Mouse (Mus musculus) B cell, adult 2 months (primary cell): Measurements from ENCODE around the gene Rexo4.
A peak's percentile ranks its signal among the peaks of the same experiment; 100 is the strongest.

Source experiments
- DNase-seq, 2 experiments: peaks; one replicate each; pipeline ENCODE4 v3.0.0; 2022

Gene Rexo4

GRCm38 (mm10) chr2:26963923-26964723, at the start of gene Rexo4:
Rexo4 (minus strand) TSS chr2:26964386.
- DNase-seq: peak; percentile 94 to 96

- peak; percentile 91 to 92 for DNase-seq
Observed at GRCm38 (mm10) chr2:27009714-27010244, 45.6 kb upstream of the Rexo4 start, which contains the start of gene Cacfd1. Cacfd1 (plus strand) TSS chr2:27009926.

GRCm38 (mm10) chr2:27007701-27008100, 43.5 kb upstream of the Rexo4 start:
- no peak for DNase-seq

GRCm38 (mm10) chr2:27006255-27006654, 42.1 kb upstream of the Rexo4 start:
- DNase-seq: no peak

- DNase-seq: no peak
Observed at GRCm38 (mm10) chr2:26997993-26998392, 33.8 kb upstream of the Rexo4 start.

GRCm38 (mm10) chr2:26997498-26997897, 33.3 kb upstream of the Rexo4 start:
- peak; percentile 18 to 19 for DNase-seq

GRCm38 (mm10) chr2:26993936-26994335, 29.8 kb upstream of the Rexo4 start:
- DNase-seq: no peak

- no peak for DNase-seq
Observed at GRCm38 (mm10) chr2:26984640-26985039, 20.5 kb upstream of the Rexo4 start.

GRCm38 (mm10) chr2:26984179-26984578, 20.0 kb upstream of the Rexo4 start:
- no peak for DNase-seq

GRCm38 (mm10) chr2:26980361-26980760, 16.2 kb upstream of the Rexo4 start:
- no peak for DNase-seq

GRCm38 (mm10) chr2:26973960-26974359, 9.8 kb upstream of the Rexo4 start:
- peak; percentile 49 to 64 for DNase-seq

GRCm38 (mm10) chr2:26973116-26973515, 8.9 kb upstream of the Rexo4 start, which contains the start of gene Adamts13:
Adamts13 (plus strand) TSS chr2:26973416.
- DNase-seq: no peak

GRCm38 (mm10) chr2:26967262-26967661, 3.1 kb upstream of the Rexo4 start:
- no peak for DNase-seq

GRCm38 (mm10) chr2:26964724-26965370, 661 bp upstream of the Rexo4 start:
- no peak for DNase-seq

GRCm38 (mm10) chr2:26960756-26961155, 3.4 kb downstream of the Rexo4 start:
- no peak for DNase-seq

- no peak for DNase-seq
Observed at GRCm38 (mm10) chr2:26957488-26957859, 6.7 kb downstream of the Rexo4 start.

GRCm38 (mm10) chr2:26956811-26957487, 7.2 kb downstream of the Rexo4 start:
- DNase-seq: no peak

- DNase-seq: no peak
Observed at GRCm38 (mm10) chr2:26954735-26955395, 9.3 kb downstream of the Rexo4 start.

- no peak for DNase-seq
Observed at GRCm38 (mm10) chr2:26952866-26953265, 11.3 kb downstream of the Rexo4 start.

- DNase-seq: no peak
Observed at GRCm38 (mm10) chr2:26952193-26952592, 12.0 kb downstream of the Rexo4 start.

GRCm38 (mm10) chr2:26951346-26951905, 12.8 kb downstream of the Rexo4 start:
- DNase-seq: no peak

- DNase-seq: no peak
Observed at GRCm38 (mm10) chr2:26950411-26950810, 13.8 kb downstream of the Rexo4 start.
